Mouse (Mus musculus): ENCODE measurements around the gene Rpl23. TPM values are rescaled to one million over a fixed set of nuclear protein-coding genes. Genes with fewer than 3 reads are reported as not detected.
A peak's percentile ranks its signal among the peaks of the same experiment; 100 is the strongest.

Rpl23 gene
- polyA plus RNA-seq, 1 experiment from 2014 or later, result 298 TPM

DNA sequence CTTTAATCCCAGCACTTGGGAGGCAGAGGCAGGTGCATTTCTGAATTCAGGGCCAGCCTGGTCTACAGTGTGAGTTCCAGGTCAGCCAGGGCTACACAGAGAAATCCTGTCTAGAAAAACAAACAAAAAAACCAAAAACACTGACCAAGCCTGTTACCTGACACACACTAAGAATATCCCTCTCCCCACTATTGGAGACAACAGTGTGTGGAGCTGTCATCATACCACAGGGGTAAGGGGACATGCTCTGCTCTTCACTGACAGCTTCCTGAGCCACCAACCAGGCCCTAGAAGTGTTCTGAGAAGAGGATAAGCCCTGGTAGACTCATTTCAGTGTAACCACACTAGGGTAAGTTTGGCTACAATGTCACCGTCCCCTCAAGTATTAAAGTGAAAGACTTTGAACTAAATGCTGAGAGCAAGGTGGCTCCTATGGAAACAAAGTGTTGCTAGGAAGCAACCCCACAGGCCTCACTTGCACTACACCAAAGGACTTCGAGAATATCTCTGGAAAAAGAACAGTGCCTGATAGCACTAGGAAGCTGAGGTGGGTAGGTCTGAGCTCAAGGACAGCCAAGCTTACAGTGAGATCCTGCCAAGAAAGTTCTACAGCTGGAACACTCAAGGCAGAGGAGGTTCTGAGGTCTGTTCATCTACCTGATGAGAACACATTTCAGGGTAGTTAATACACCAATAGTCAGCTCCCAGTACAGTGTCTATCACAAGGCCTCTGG, 2.1 kb downstream of the Rpl23 start:
- 85% methylated on average over 2 of the region's 2 CpGs for WGBS
- no peak overlapping the region for H3K4me3 ChIP-seq (replicated peaks; ENCODE audit: low read length)
- H3K27me3 ChIP-seq (replicated peaks; ENCODE audit: control insufficient read depth, insufficient read depth, low read length), result no peaks in the 10 kb centered on the region
- H3K9ac ChIP-seq (replicated peaks; ENCODE audit: low read depth, low read length), result no peak overlapping the region
- peaks cover 32% of the 10 kb centered on the region for H3K36me3 ChIP-seq (ENCODE audit: control insufficient read depth, insufficient read depth)
- H3K4me1 ChIP-seq (replicated peaks; ENCODE audit: control insufficient read depth, insufficient read depth, low read length), result peaks cover 24% of the 10 kb centered on the region
- no peak overlapping the region for H3K4me2 ChIP-seq (ENCODE audit: low read length)
- no peak overlapping the region for H3K27ac ChIP-seq (ENCODE audit: low read length)
- no peak for ATAC-seq
- H3K9me3 ChIP-seq (ENCODE audit: control insufficient read depth, low read length), result no peaks in the 10 kb centered on the region

DNA sequence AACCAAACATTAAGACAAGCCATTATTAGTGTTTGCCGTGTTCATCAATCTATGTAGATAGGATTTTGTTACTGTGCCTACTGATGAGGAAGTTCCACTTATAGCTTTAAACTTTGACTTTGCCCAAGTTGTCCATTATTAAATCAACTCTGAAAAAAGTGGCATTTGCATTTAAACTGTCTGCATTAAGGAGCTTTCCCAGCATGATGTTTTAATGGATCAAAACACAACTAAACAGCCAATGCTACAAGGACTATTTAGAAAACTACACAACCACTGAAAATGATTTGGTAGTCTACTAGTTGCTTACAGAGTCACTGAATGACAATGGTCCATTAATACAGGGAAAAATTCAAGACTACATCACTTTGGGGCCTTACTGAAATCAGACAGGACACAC, 3.3 kb downstream of the Rpl23 start:
- H3K9ac ChIP-seq (replicated peaks; ENCODE audit: low read depth, low read length), result no peak overlapping the region
- H3K9me3 ChIP-seq (ENCODE audit: control insufficient read depth, low read length), result no peaks in the 10 kb centered on the region
- no peak overlapping the region for H3K27ac ChIP-seq (ENCODE audit: low read length)
- H3K4me1 ChIP-seq (replicated peaks; ENCODE audit: control insufficient read depth, insufficient read depth, low read length), result peaks cover 24% of the 10 kb centered on the region
- no peak for ATAC-seq
- WGBS, result 97% methylated on average over 1 of the region's 1 CpGs
- peaks cover 32% of the 10 kb centered on the region for H3K36me3 ChIP-seq (ENCODE audit: control insufficient read depth, insufficient read depth)
- H3K4me3 ChIP-seq (replicated peaks; ENCODE audit: low read length), result no peak overlapping the region
- no peaks in the 10 kb centered on the region for H3K27me3 ChIP-seq (replicated peaks; ENCODE audit: control insufficient read depth, insufficient read depth, low read length)
- H3K4me2 ChIP-seq (ENCODE audit: low read length), result no peak overlapping the region

DNA sequence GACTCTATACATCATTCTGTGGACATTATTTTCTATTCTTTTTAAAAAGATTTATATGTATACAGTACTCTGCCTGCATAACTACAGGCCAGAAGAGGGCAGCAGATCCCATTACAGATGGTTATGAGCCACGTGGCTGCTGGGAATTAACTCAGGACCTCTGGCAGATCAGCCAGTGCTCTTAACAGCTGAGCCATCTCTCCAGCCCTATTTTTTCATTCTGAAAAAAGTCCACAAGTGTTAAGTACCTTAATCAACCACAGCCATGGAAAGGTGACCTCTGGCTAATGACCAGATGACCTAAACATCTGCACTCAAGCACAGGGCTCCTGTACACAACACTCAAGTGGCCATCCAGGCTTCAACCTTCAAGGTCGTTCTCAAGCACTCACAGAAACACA, 5.1 kb downstream of the Rpl23 start:
- WGBS, result 46% methylated on average over 2 of the region's 2 CpGs
- H3K4me1 ChIP-seq (replicated peaks; ENCODE audit: control insufficient read depth, insufficient read depth, low read length), result peaks cover 18% of the 10 kb centered on the region
- no peaks in the 10 kb centered on the region for H3K27me3 ChIP-seq (replicated peaks; ENCODE audit: control insufficient read depth, insufficient read depth, low read length)
- peaks cover 32% of the 10 kb centered on the region for H3K36me3 ChIP-seq (ENCODE audit: control insufficient read depth, insufficient read depth)
- no peak overlapping the region for H3K4me2 ChIP-seq (ENCODE audit: low read length)
- no peak overlapping the region for H3K4me3 ChIP-seq (replicated peaks; ENCODE audit: low read length)
- ATAC-seq, result no peak
- H3K27ac ChIP-seq (ENCODE audit: low read length), result no peak overlapping the region
- no peaks in the 10 kb centered on the region for H3K9me3 ChIP-seq (ENCODE audit: control insufficient read depth, low read length)
- no peak overlapping the region for H3K9ac ChIP-seq (replicated peaks; ENCODE audit: low read depth, low read length)

DNA sequence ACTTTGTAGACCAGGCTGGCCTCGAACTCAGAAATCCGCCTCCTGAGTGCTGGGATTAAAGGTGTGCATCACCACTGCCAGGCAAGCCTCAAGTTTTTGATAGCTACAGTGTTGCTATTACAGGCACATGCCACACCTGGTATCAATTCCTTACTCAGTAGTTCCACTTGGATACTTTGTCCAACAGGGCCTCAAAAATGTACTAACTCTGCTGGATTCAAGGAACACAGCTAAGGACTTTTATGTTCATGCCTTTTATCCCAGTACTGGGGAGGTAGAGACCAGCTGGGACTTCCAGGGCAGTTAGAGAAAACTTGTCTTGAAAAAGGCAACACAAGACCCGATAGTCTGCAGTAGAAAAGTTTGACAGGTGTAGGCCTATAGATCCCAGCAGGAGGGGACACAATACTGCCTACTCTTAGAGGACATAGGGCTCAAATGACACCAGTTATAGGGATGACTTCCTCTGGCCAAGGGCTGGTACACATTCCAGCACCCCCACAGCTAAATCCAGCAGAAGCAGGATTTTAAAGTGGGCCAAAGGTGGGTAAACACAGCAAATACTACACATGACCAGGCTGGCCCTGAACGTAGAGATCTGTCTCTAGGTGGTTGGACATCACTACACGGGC, 5.6 kb downstream of the Rpl23 start:
- no peaks in the 10 kb centered on the region for H3K9me3 ChIP-seq (ENCODE audit: control insufficient read depth, low read length)
- no peaks in the 10 kb centered on the region for H3K27me3 ChIP-seq (replicated peaks; ENCODE audit: control insufficient read depth, insufficient read depth, low read length)
- H3K9ac ChIP-seq (replicated peaks; ENCODE audit: low read depth, low read length), result no peak overlapping the region
- no peak overlapping the region for H3K4me3 ChIP-seq (replicated peaks; ENCODE audit: low read length)
- peaks cover 32% of the 10 kb centered on the region for H3K36me3 ChIP-seq (ENCODE audit: control insufficient read depth, insufficient read depth)
- H3K27ac ChIP-seq (ENCODE audit: low read length), result no peak overlapping the region
- ATAC-seq, result no peak
- no peak overlapping the region for H3K4me2 ChIP-seq (ENCODE audit: low read length)
- peaks cover 18% of the 10 kb centered on the region for H3K4me1 ChIP-seq (replicated peaks; ENCODE audit: control insufficient read depth, insufficient read depth, low read length)
- 58% methylated on average over 5 of the region's 5 CpGs for WGBS

DNA sequence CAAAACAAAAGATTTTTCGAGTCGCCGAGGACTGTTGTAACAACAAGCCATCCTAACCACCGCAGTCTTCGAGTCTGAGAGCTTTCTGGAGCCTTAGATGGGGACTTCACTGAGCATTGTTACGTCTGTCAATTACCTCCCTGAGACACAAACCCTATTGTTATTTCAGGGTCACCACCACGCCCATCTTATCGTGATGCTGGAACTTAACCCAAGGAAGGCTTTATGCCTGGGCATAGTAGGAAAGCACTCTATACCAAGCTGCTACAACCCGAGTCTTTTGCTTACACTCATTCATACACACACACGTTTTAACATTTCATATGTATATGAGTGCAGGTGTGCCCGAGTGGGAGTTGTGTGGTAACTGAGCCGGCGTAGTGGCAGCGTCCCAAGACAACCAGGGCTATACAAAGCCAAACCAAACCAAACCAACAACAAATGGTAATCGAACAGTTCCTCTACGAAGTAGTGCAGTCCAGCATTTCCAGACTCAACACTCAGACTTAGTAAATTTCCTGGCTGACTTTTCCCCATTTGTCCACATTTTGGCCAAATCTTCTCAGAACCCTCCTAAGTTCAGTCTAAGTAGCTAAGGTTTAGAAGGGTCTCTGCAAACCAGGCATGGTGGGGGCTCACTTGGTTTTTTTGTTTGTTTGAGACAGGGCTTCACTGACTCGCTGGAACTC, 6.3 kb downstream of the Rpl23 start, which contains the start of gene 1700001P01Rik:
TSS of gene 1700001P01Rik (minus strand) at position 111 of the 689 bp plus-strand sequence.
- H3K9ac ChIP-seq (replicated peaks; ENCODE audit: low read depth, low read length), result no peak within 1 kb of the TSS
- H3K9me3 ChIP-seq (ENCODE audit: control insufficient read depth, low read length), result no peaks in the 10 kb centered on the region
- H3K4me2 ChIP-seq (ENCODE audit: low read length), result no peak within 1 kb of the TSS
- H3K36me3 ChIP-seq (ENCODE audit: control insufficient read depth, insufficient read depth), result peaks cover 32% of the 10 kb centered on the region
- 39% methylated on average over 17 of the region's 17 CpGs for whole genome bisulfite sequencing
- peaks cover 12% of the 10 kb centered on the region for H3K4me1 ChIP-seq (replicated peaks; ENCODE audit: control insufficient read depth, insufficient read depth, low read length)
- no peaks in the 10 kb centered on the region for H3K27me3 ChIP-seq (replicated peaks; ENCODE audit: control insufficient read depth, insufficient read depth, low read length)
- no peak for ATAC-seq
- H3K4me3 ChIP-seq (replicated peaks; ENCODE audit: low read length), result no peak within 1 kb of the TSS
- no peak within 1 kb of the TSS for H3K27ac ChIP-seq (ENCODE audit: low read length)

DNA sequence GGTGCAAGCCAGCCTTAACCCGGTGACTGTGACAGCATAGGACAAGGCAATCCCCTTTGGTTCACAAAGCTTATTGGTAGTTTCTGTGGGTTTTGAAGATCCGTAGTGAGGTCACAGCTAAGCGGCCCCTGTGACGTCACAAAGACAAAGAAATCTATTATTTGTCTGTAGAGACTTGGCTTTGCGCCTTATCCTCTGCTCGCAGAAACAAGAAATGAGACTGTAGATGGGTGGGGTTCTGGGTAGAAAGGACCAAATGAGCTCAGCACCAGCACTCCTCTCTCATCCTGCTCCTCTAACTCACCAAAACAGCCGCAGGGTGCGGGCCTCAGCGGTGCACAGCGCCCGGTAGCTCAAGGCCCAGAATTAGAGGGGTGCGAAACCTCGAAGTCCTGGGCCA, 7.1 kb downstream of the Rpl23 start:
- H3K27ac ChIP-seq (ENCODE audit: low read length), result no peak overlapping the region
- no peak overlapping the region for H3K4me3 ChIP-seq (replicated peaks; ENCODE audit: low read length)
- H3K9ac ChIP-seq (replicated peaks; ENCODE audit: low read depth, low read length), result no peak overlapping the region
- H3K9me3 ChIP-seq (ENCODE audit: control insufficient read depth, low read length), result no peaks in the 10 kb centered on the region
- no peak overlapping the region for H3K4me2 ChIP-seq (ENCODE audit: low read length)
- no peaks in the 10 kb centered on the region for H3K27me3 ChIP-seq (replicated peaks; ENCODE audit: control insufficient read depth, insufficient read depth, low read length)
- ATAC-seq, result no peak
- WGBS, result 75% methylated on average over 13 of the region's 13 CpGs
- H3K4me1 ChIP-seq (replicated peaks; ENCODE audit: control insufficient read depth, insufficient read depth, low read length), result peaks cover 5% of the 10 kb centered on the region
- H3K36me3 ChIP-seq (ENCODE audit: control insufficient read depth, insufficient read depth), result peaks cover 28% of the 10 kb centered on the region

DNA sequence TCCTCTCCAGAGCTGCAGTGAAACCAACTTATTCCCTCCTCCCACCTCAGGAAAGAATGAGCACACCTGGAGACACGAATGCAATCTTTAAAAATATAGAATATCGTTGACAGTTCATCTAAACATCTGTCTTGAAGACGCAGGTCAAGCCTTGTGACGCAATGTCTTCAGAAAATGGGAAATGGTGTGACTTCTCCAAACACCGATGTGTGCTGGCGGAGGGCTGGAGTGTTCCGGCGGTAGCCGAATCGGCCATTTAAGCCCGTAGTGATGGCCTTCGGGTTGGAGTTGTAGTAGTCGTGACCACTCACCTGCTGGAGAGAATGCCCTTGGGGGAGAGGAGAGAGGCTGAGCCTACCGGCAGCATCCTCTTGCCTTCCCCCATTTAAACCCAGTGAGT, 10.8 kb downstream of the Rpl23 start:
- no peak overlapping the region for H3K27ac ChIP-seq (ENCODE audit: low read length)
- no peak overlapping the region for H3K4me3 ChIP-seq (replicated peaks; ENCODE audit: low read length)
- ATAC-seq, result no peak
- H3K4me2 ChIP-seq (ENCODE audit: low read length), result no peak overlapping the region
- WGBS, result 84% methylated on average over 14 of the region's 14 CpGs
- H3K9me3 ChIP-seq (ENCODE audit: control insufficient read depth, low read length), result no peaks in the 10 kb centered on the region
- H3K36me3 ChIP-seq (ENCODE audit: control insufficient read depth, insufficient read depth), result no peaks in the 10 kb centered on the region
- H3K27me3 ChIP-seq (replicated peaks; ENCODE audit: control insufficient read depth, insufficient read depth, low read length), result no peaks in the 10 kb centered on the region
- H3K9ac ChIP-seq (replicated peaks; ENCODE audit: low read depth, low read length), result no peak overlapping the region
- H3K4me1 ChIP-seq (replicated peaks; ENCODE audit: control insufficient read depth, insufficient read depth, low read length), result no peaks in the 10 kb centered on the region; the same call in 1 of the 2 replicates

DNA sequence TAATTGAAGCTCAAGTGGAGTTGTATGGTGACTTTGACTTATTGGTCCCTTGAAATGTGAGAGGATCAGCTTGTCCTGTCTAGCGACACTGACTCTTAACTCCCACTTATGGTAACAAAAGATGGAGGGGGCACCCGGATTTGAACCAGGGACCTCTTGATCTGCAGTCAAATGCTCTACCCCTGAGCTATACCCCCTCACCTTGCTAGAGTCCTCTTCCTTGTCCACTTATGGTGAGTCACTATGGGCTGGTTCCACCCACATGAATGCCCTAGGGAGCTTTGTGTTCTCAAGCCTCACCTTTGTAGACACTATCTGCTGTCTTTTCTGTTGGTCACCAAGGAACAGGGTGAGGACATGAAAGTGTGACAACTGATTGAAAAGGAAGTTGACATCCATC, 12.5 kb downstream of the Rpl23 start:
- no peak for ATAC-seq
- Histone ChIP-seq H3K36me3 (ENCODE audit: control insufficient read depth, insufficient read depth) (no peaks in the 10 kb centered on the region), H3K9ac (replicated peaks; ENCODE audit: low read depth, low read length) (no peak overlapping the region), H3K4me1 (replicated peaks; ENCODE audit: control insufficient read depth, insufficient read depth, low read length) (peaks cover 12% of the 10 kb centered on the region), H3K4me3 (replicated peaks; ENCODE audit: low read length) (no peak overlapping the region), H3K4me2 (ENCODE audit: low read length) (no peak overlapping the region), H3K9me3 (ENCODE audit: control insufficient read depth, low read length) (no peaks in the 10 kb centered on the region), H3K27ac (ENCODE audit: low read length) (no peak overlapping the region), H3K27me3 (replicated peaks; ENCODE audit: control insufficient read depth, insufficient read depth, low read length) (no peaks in the 10 kb centered on the region)
- 50% methylated on average over 2 of the region's 2 CpGs for WGBS

DNA sequence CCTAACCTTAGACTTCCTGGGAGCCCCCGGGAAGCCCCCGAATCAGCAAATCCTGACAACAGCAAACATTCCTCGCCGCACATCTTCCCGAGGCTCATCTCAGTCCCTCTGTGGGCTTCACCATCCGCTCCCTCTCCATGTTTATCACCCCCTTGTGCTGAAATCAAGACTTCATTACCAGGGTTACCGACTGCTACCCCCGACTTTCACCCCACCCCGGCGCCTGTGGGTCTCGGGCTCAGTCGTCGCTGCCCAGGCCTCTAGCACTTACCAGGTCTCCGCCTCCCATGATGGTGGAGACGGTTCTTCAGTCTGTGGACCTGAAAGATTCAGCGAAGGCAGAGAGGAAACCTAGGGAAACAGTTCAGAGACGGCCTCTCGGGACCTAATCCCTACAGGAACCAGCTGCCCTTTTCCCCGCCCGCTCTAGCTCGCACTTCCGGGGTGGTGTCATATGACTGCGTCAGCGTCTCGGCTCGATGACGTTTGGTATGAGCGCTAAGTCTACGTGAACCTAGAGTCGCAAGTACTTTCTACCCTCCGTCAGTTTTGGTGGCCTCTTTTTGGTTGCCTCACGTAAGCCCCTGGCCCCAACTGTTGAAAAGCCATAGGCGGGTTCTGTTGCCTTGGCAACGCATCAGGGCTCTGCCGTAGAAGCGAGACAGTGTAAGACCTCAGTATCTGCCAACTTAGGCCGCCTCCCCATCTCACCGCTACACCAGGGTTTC, 15.9 kb downstream of the Rpl23 start, which contains the start of gene Cwc25:
TSS of gene Cwc25 (minus strand) at position 403 of the 728 bp plus-strand sequence.
- Histone ChIP-seq H3K4me2 (ENCODE audit: low read length) (peak within 1 kb of the TSS; percentile 80), H3K4me1 (replicated peaks; ENCODE audit: control insufficient read depth, insufficient read depth, low read length) (peaks cover 12% of the 10 kb centered on the region), H3K9me3 (ENCODE audit: control insufficient read depth, low read length) (no peaks in the 10 kb centered on the region), H3K9ac (replicated peaks; ENCODE audit: low read depth, low read length) (peak within 1 kb of the TSS; percentile 82), H3K4me3 (replicated peaks; ENCODE audit: low read length) (peak within 1 kb of the TSS; percentile 80), H3K27ac (ENCODE audit: low read length) (peak within 1 kb of the TSS; percentile 84), H3K27me3 (replicated peaks; ENCODE audit: control insufficient read depth, insufficient read depth, low read length) (no peaks in the 10 kb centered on the region), H3K36me3 (ENCODE audit: control insufficient read depth, insufficient read depth) (peaks cover 5% of the 10 kb centered on the region; the same call in 1 of the 2 replicates)
- WGBS, result under 1% methylated on average over 38 of the region's 38 CpGs
- ATAC-seq, result peak; percentile 97
